Mouse (Mus musculus): Measurements from ENCODE around the gene Slc5a2.

The Slc5a2 gene

DNA sequence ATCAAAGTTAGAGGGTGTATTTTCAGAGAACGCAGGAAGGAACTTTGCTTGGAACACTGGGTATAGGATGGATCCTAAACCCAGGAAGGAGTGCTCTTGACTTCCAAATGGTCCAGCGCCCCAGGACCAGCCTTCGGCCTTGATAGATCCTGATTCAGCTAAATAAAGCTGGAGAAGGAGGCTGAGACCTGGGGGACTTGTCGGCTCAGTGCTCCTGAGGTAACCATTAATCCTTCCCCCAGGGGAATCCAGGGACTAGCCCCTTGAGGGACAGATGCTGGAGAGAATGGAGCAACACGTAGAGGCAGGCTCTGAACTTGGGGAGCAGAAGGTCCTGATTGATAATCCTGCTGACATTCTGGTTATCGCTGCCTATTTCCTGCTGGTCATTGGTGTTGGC is at the start of gene Slc5a2:
Gene Slc5a2, plus strand, starts transcription at position 247 of the 400 bp plus-strand sequence.
- no peak for DNase-seq (ENCODE audit: extremely low read depth, insufficient read length, low spot score)

GRCm38 (mm10) chr7:128219952-128220351 is 45.5 kb upstream of the Slc5a2 start:
- DNase-seq (ENCODE audit: extremely low read depth, insufficient read length, low spot score), result no peak

DNA sequence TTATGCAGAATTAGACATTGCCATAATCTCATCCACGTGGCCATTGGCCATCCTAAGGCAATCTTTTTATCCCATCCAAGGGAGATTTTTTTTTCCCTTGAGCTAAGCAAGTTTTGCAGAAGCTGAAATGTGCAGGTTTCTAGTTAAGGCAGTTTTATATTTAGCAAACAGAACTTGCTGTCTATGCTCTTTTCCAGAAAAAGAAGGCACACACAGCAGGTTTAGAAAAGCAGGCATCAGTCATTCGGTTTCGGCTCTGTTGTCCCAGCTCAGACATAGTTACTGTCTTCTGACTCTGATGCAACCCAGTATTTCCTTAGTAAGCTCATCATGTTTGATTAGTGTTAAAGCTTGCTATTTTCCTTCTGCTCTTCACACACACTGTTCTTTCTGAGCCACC is 44.5 kb upstream of the Slc5a2 start:
- DNase-seq (ENCODE audit: extremely low read depth, insufficient read length, low spot score), result no peak

DNA sequence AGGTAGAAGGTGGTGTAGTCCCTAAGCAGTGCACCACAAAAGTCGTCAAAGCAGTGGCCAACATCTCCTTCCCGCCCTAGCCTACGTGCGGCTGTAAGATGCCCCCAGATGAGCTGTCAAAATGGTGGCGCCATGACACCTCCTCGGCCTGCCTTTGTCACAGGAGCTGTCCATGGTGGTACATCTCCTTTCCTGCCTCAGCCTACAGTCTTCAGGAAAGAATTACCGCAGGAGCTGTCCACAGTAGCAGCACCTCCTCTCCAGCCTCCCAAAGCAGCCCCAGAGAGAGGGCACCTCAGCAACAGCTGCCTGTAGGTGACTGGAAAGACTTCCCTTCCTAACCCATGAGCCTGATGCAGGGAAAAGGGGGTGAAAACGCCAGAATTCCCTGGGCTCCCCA is 33.7 kb upstream of the Slc5a2 start:
- DNase-seq (ENCODE audit: extremely low read depth, insufficient read length, low spot score), result no peak

- no peak for DNase-seq (ENCODE audit: extremely low read depth, insufficient read length, low spot score)
These were observed 30.7 kb upstream of the Slc5a2 start for GRCm38 (mm10) chr7:128234796-128235195.

GRCm38 (mm10) chr7:128235481-128235880 is 30.0 kb upstream of the Slc5a2 start:
- no peak for DNase-seq (ENCODE audit: extremely low read depth, insufficient read length, low spot score)

GRCm38 (mm10) chr7:128236426-128236825 is 29.0 kb upstream of the Slc5a2 start:
- no peak for DNase-seq (ENCODE audit: extremely low read depth, insufficient read length, low spot score)

- DNase-seq (ENCODE audit: extremely low read depth, insufficient read length, low spot score), result peak; percentile 87
These were observed 28.4 kb upstream of the Slc5a2 start, which contains the start of gene Armc5 for GRCm38 (mm10) chr7:128236856-128237592. Gene Armc5, plus strand, starts transcription at chr7:128237342.

- DNase-seq (ENCODE audit: extremely low read depth, insufficient read length, low spot score), result no peak
These were observed 27.9 kb upstream of the Slc5a2 start for GRCm38 (mm10) chr7:128237593-128237926.

DNA sequence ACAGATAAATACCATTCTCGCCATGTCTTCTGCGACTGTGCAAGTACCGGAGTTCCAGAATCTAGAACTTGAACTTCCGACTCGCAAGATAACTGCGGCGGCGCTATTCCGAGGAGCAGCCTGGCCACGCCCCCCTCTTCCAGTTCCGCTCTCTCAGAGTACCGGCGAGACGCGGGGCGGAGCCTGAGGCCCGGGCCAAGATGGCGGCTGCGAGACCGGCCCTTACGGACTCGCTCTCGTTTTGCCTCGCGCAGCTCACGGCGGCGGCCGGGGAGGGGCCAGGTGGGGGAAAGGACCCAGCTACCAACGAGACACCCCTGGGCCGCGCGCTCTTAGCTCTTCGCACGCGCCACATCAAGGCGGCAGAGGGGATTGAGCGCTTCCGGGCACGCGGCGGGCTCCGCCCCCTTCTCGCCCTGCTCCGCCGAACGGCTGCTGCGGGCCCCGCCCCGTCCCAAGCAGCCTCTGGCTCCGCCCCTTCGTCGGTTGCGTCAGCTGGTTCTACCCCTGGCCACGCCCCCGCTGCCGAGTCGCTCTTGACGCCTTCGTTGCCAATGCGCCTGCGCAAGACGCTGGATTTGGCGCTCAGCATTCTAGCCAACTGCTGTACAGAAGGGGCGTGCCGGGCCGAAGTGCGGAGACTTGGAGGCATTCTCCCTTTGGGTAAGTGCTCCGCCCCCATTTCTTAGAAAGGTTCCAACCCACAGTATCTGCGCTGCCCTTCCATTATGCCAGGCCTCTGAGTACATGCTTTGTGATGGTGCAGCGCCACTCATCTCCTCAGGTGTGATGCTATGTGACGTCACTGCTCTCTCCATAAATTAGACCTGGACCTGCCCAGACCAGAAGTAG is 27.3 kb upstream of the Slc5a2 start, which contains the start of gene 9130023H24Rik:
Gene 9130023H24Rik, minus strand, starts transcription at position 105 of the 852 bp plus-strand sequence.
- DNase-seq (ENCODE audit: extremely low read depth, insufficient read length, low spot score), result peak; percentile 99

DNA sequence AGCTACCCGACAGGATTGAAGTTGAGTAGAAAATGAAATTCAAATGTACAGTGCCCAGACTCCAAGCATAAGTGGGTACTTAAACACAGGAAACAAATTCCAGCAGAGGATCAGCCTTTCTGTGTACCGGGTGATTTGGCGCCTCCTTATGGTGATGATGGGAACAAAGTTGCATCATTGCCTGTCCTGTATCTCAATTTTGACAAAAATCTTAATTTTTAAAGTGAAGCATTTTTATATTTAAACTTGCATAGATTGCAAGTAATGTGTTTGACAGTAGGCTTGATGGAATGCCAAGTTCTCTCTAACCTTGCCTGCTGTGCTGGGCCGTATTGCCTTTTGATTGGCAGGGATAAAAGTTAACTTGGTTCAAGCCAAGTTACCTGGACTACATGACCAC is 26.5 kb upstream of the Slc5a2 start:
- DNase-seq (ENCODE audit: extremely low read depth, insufficient read length, low spot score), result no peak

DNA sequence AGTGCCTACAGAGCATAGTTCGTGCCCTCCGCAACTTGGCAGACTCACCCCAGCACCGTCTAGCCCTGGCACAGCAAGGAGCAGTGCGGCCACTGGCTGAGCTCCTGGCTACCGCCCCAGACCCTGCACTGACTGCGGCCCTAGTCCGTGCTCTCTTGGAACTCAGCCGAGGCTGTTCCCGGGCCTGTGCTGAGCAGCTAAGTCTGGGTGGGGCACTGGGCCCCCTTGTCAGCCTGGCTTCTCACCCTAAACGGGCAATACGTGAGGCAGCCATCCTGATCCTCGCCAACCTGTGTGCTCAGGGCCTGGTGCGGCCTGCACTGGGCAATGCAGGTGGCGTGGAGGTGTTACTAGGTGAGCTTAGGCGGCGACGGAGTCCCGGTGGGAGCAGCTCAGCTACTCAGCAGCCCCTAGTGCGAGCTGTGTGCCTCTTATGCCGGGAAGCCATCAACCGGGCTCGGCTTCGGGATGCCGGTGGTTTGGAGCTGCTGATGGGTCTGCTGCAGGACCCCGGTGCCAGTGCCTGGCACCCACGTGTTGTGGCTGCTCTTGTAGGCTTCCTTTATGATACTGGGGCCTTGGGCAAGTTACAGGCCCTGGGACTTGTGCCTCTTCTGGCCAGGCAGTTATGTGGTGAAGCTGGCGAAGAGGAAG is 25.2 kb upstream of the Slc5a2 start:
- DNase-seq (ENCODE audit: extremely low read depth, insufficient read length, low spot score), result no peak

DNA sequence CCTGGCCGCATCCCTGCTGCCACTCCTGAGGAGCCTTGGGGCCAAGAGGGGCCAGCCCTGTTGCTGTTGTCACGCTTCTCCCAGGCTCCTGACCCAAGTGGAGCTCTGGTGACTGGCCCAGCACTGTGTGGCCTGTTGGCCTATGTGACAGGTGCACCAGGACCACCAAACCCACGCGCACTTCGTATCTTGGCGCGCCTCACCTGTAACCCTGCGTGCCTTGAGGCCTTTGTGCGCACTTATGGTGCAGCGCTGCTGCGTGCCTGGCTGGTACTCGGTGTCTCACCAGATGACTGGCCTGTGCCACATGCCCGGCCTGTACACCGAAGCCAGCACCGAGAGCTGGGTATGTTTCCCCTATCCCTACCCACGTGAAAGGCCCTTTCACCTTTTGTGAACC is 23.1 kb upstream of the Slc5a2 start:
- DNase-seq (ENCODE audit: extremely low read depth, insufficient read length, low spot score), result no peak

DNA sequence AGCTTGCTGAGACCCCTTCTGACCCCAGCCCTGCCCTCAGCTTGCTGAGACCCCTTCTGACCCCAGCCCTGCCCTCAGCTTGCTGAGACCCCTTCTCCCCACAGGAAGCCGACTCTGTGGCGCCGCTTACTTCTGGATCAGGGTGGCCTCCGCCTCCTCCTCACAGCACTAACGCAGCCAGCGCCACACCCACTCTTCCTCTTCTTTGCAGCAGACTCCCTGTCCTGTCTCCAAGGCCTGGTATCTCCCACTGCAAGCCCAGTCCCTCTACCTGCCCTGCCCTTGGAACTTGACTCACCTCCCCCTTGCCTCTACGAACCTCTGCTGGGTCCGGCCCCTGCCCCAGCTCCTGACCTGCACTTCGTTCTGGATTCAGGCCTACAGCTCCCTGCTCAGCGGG is 21.5 kb upstream of the Slc5a2 start:
- DNase-seq (ENCODE audit: extremely low read depth, insufficient read length, low spot score), result no peak

GRCm38 (mm10) chr7:128244410-128245025 is 20.9 kb upstream of the Slc5a2 start:
- peak; percentile 76 for DNase-seq (ENCODE audit: extremely low read depth, insufficient read length, low spot score)

DNA sequence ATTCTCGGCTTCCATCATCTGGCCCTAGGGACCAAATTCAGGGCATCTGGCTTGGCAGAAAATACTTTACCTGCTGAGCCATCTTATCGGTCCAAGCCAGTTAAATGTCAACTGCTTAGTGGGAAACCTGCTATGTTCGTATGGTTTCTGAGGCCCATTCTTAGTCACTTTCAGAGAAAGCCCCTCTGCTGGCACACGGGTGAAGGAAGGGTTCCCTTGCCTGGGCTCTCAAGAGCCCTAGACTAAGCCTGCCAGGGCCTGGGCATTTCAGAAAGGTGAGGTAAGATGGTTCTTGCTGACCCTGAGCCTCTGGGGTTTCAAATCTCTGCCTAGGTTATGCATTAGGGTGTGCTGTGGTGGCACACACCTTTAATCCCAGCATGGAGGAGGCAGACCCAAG is 19.9 kb upstream of the Slc5a2 start:
- DNase-seq (ENCODE audit: extremely low read depth, insufficient read length, low spot score), result no peak

DNA sequence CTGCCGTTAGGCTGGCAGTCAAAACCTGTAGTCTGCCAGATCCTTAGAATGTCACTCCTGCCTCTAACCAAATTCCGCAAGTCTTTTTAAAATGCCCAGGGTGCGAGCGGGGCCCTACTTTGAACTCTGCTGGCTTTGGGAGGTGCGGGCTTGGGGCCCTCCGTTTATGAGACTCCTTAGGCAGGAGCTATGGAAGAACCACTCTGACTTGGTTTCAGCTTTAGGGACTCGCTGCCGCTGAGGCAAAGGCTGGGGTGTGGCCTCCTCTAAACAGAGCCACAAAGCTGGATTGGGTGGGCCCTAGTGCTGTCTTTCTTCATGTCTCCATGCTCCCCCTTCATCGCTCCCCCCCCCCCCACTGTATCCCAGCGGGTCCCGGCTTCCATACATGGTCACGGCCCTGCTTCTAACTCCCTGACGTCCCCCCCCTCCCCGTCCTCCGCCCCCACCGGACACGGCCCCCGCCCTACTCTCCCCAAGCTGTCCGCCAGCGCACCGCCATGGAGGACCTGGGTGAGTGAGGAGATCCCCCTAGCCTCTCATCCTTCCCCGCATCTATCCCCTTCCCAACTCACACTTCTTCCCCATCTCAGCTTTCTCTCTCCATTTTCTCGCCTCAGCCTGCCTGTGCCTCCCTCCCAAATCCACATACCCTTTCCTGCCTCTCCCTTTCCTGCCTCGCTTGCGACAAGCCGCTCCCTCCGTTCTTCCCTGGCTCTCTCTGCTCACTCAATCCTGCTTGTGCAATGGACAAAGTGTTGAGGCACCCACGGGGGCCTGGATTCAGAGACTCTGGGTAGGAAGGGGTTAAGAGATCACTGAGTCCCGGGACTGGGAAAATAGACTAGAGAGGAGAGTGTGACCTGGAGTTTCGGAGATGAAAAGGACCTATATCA is 18.7 kb upstream of the Slc5a2 start, which contains the start of gene Tgfb1i1:
Gene Tgfb1i1, plus strand, starts transcription at position 317 of the 896 bp plus-strand sequence.
- DNase-seq (ENCODE audit: extremely low read depth, insufficient read length, low spot score), result peak; percentile 75

- DNase-seq (ENCODE audit: extremely low read depth, insufficient read length, low spot score), result peak; percentile 35
These were observed 18.0 kb upstream of the Slc5a2 start for GRCm38 (mm10) chr7:128247443-128247842.

GRCm38 (mm10) chr7:128248081-128249042 is 17.1 kb upstream of the Slc5a2 start:
- DNase-seq (ENCODE audit: extremely low read depth, insufficient read length, low spot score), result no peak
